Mouse (Mus musculus): Measurements from ENCODE around the gene Spns3.
A peak's percentile ranks its signal among the peaks of the same experiment; 100 is the strongest.

The Spns3 gene

DNA sequence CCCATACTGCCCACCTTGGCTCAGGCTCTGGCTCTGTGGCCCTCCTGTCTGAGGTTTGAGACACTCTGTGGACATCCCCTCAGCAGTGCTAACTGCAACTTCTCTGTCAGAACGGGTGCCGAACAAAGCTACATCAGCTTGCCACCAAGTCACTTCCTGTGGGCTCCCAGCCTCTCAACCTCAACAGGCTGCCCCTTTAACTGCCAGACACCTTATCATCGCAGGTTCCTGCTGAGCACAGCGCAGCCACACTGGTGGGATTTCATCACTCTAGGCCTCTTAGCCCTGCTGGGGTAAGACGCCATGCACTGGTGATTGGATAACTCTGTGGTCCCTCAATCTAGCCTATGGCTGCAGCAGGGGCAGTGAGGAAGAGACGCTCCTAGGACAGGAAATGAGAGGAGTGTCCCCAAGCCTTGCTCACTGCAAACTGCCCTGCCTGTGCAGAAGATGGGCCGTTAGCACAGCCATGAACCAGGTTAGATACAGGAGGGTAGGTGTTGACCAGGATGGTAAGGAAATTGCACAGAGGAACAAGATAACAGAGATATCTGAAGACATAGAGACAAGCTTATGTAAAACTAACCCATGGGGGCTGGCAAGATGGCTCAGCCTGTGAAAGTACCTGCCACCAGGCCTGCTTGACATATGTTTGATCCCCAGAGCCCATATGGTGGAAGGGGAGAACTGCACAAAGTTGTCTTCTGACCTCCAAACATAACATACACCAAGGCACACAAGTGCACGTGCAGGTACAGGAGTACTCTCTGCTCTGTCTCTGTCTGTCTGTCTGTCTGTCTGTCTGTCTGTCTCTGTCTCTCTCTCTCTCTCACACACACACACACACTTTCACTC is at the start of gene Spns3:
Gene Spns3, minus strand, starts transcription at position 373 of the 855 bp plus-strand sequence.
- DNase-seq (ENCODE audit: low spot score in 2 of 2), result no peak

DNA sequence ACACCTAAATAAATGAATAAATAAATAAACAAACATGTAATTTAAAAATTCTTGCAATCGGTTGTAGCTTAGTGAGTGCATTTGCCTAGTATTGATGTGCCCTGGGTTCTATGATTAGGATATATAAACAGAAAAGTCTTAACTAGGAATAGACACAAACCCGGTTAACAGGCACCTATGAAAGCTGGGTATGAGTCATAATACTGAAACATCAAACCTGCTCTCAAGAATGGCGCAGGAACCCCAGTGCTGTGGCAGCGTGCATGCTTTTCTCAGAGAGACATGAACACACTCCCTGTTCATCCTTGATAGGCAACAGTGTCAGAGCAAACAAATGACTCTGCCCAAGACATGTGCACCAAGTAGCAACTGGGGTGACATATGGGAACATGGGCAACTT is 47.5 kb upstream of the Spns3 start:
- DNase-seq (ENCODE audit: low spot score in 2 of 2), result no peak

DNA sequence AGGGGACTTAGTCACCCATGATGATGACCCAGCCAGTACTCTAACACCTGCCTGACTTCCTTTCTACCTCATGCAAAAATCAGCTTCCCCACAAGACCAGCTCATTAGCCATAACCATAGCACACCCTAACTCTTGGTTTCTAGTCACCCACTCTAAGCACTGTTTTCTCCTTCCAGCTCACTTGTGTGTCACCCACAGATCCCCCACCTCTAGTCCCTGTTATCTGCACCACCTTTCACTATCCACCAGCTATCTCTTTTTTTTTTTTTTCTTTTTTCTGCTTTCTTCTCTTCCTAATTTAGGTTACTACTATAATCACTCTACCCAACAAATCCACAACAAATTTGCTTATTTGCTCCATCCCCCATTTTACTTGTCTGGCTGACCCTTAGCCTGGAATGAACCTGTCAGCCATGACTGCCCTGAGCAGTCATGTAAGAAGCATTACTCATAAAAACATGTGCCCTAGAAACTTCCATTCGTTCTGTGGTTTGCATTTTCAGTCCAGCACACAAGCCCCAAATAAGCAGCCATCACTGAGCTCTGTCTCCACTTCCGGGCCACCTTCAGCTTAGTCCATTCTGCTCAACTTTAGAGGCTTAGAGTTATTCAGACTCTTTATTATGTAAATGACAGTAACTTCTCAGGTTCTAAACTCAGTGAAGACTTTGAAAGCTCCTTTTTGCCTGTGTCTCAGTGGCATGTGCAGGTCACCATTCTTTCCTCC is 44.9 kb upstream of the Spns3 start:
- no peak for DNase-seq (ENCODE audit: low spot score in 2 of 2)

DNA sequence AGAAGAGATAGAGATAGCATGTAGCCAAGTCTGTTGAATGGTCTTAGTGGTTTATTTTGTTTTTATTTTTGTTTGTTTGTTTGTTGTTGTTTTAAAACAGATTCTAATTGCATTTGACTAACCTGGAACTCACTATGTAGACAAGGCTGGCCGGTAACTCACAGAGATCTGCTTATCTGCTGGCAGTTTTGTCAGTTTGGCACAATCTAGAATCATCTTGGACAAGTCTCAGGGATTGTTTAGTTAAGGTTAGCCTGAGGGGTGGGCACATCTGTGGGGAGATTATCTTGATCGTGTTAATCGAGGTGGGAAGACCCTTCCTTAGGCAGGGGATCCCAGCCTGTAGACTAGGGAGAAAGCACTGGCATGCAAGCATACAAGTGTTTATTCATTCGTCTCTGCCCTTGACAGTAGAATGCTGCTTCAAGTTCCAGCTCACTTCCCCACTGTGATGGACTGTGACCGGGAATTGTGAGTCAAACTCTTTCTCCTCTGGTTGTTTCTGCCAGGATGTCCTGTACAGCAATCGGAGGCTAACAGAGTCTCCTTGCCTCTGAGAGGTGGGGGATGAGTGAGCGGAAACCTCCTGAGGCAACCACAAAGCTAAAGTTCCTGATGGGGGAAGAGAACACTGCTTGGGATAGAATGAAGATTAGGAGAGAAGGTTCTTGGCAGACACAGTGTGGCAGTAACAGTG is 37.4 kb upstream of the Spns3 start:
- no peak for DNase-seq (ENCODE audit: low spot score in 2 of 2)

DNA sequence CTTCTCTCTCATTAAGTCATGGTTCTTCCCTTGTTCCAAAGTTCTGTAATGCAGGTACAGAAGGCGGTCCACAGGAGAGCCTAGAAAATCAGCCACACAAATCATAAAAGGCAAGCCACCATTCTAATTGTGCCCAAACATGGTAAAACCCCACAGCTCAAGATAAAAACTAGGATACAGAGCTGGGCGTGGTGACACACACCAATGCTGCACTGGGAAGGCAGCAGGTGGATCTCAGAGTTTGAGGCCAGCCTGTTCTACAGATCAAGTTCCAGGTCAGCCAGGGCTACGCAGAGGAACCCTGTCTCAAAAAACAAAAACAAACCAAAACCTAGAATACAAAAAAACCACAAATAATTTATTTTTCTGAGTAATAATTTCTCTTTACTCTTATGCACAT is 36.3 kb upstream of the Spns3 start:
- DNase-seq (ENCODE audit: low spot score in 2 of 2), result no peak

DNA sequence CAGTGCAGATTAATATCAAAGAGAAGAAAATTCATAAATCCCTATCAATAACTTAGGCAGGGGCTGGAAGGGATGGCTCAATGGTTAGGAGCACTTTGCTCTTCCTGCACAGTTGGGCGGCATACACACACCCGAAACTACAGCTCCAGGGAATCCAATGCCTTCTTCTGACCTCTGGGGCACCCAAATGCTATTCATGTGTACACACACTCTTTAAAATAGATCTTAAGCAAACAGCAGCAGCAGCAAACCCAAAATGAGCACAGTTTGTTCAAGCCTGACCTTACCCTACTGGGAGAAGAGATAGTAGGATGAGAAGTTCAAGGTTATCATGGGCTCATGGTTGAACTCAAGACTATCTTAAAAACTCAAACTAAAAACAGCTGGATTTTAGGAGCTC is 32.8 kb upstream of the Spns3 start:
- DNase-seq (ENCODE audit: low spot score in 2 of 2), result no peak

DNA sequence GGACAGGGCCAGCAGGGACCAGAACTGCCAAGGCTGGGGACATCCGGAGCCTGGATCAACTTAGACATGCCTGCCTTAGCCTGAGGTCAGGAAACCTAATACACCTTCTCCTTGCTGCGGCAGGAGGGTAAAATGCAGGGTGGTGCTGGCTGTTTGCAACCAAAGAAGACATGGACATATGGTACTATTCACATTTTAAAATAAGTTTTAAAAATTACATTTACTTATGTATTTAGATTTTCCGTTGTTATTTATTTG is 32.1 kb upstream of the Spns3 start:
- no peak for DNase-seq (ENCODE audit: low spot score in 2 of 2)

DNA sequence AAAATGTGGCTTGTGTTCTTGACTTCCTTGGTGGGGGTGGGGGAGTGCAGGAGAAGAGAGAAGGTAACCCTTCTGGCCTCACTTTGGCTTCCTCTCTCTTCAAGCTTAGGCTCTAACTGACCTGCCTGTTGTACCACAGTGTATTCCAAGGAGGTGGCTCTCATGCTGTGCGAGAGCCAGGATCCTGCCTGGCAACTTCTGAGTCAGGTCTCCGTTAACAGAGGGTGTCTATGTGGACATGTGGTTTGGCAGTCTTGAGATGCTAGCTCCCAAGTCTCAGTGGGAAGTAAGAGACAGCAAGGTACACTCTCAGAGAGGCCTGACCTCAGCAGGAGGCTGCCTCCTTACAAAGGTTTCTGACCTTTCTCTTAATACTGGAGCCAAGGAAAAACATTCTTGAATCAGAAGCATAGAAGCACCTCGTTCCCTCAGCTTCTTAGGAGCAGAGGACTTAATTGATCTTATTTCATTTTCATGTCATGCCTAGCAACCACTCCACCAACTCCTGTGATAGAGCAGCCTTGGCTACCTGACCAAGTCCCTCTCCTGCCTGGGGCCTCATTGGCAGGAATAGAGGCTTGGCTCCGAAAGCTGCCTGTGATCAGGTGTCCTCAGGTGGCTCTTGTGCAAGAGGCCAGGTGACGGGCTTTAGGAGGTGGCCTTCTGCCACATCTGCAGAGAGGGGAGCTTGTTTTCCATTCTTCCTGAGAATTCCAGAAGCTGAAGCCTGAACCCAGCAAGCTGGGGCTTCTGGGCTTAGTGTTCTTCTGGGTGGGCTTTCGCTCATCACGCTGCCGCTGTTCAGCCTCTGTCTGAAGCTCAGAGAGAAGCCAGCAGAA is 31.5 kb upstream of the Spns3 start:
- DNase-seq (ENCODE audit: low spot score in 2 of 2), result no peak

DNA sequence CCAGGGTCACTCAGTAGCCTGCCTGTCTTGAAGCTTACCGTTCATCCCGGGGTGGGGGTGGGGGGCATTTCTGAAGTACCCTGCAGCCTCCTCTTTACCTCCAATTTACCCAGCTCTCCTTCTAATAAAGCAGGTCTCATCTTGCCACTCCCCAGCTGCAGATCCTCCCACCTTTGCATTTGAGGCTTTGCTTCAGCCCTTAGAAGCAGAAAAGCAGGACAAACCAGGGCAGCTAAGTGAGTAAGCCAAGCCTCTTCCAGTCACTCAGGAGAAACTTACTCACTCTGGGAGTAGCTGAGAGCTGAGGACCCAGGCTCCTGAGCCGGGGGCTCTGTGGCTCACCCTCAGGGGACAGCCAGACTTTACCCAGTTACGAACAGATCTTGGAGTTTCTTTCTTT is 28.2 kb upstream of the Spns3 start:
- DNase-seq (ENCODE audit: low spot score in 2 of 2), result no peak

DNA sequence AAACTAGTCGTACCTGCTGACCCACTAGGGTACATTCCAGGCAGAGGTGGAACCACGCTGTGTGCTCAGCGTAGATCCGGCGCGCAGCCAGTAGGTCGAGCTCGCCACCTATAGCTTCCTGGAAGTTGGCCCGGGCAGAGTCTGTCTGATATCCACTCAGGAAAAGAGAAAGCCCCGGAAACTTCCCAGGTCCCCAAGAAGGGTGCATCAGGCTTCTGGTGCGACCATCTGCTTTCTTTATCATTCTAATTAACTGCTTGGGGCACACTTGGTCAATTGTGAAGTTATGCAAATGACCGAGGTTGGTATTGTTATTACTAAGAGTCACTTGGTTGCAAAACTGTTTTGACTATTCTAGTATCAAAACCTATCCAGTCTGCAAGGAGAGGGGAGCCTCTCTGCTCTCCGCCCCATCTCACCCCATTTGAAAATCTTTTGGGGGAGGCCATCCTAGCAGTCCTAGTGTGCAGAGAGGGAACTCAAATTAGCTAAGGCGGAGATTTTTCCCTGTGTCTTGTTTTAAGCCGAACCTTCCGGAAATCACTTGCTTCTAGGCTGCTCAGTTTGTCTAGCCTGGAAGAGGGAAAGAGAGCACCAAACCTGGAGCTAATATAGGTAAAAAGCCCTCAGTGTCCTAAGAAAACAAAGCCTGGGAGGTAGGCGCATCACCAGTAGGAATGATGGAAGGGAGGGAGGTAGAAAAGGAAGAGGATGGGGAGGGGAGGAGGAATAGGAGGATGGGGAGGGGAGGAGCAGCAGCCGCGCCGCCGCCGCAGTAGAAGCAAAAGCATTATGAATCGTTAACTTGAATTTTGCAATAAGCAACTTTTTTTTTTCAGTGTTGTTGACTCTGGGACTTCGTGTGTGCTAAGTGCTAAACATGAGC is 26.4 kb upstream of the Spns3 start:
- no peak for DNase-seq (ENCODE audit: low spot score in 2 of 2)

DNA sequence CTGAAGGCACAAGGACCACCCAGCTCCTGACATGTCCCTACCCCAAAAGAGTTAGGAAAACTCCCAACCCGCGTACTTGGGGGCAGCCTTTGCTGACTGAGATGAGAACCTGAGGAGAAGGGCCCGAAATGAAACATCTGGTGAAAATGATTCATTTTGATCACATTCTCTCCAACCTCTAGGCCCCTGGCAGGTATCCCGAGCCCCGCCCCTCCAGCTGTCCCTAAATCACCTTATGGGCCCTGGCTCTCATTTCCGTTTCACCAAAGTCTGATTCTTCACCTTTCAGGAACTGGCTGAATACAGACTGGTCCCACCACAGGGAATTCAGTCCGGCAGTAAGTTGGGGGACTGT is 25.8 kb upstream of the Spns3 start:
- no peak for DNase-seq (ENCODE audit: low spot score in 2 of 2)

DNA sequence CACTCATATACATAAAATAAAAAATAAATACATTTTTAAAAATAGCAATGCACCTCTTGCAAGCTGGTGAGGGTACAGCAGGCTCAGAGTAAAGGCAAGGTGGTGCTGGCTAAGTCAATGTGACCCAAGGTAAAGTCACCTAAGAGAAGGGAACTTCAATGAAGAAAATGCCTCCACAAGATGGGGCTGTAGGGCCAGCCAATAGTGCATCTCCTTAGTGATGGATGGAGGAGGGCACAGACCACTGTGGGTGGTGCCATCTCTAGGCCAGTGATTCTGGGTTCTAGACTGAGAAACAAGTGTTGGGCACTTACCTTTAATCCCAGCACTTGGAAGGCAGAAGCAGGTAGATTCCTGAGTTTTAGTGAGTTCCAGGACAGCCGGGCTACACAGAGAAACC is 23.5 kb upstream of the Spns3 start:
- DNase-seq (ENCODE audit: low spot score in 2 of 2), result no peak

DNA sequence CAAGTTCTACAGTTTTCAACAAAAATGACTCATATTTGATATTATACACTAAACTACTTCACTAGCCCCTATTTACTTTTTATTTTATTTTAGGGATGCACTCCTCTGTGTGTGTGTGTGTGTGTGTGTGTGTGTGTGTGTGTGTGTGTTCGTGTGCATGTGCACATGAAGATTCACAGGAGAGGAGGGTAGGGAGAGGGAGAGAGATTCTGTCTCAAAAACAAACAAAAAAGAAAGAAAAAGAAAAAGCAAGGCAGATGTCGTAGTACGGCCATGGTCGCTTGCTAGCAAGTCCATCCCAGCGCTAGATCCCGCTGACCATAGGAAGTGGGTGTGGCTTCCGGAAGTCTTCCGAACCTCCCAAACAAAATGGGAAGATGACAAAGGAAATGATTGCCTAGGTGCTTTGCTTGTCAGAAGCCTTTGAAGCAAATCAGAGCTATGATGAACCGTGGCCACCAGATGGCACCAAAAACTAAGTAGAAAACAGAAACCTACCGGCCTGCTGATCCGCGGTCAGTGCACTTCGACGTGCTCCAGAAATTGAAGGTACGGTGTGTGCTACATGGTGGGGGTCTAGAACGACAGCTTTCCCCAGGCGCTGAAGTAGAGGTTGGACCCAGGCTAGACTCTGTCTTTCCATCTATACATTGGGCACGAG is 20.1 kb upstream of the Spns3 start:
- DNase-seq (ENCODE audit: low spot score in 2 of 2), result peak; percentile 62 to 77

DNA sequence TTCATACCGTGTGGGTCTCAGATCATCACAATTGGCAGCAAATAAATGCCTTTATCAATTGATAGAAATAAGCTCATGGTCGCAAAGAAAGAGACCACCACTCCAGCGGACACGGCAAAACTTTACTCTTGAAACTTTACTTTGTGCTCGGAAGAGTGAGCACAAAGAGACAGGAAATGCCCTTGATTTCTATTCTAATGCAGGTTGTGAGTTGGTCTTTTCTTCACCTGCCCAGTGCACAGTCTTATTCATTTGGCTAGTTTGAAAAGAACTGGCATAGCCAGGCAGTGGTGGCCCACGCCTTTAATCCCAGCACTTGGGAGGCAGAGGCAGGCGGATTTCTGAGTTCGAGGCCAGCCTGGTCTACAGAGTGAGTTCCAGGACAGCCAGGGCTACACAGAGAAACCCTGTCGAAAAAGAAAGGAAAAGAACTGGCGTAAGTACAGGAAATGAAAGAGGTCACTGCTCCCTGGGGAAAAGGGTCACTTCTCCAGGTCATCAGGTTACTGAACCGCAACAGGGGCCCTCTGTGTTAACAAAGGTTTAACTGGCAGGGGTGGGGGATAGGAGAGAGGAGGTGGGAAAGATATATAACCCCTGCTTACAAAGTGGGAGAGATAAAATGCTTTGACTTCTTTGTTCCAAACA is 19.5 kb upstream of the Spns3 start:
- DNase-seq (ENCODE audit: low spot score in 2 of 2), result no peak

DNA sequence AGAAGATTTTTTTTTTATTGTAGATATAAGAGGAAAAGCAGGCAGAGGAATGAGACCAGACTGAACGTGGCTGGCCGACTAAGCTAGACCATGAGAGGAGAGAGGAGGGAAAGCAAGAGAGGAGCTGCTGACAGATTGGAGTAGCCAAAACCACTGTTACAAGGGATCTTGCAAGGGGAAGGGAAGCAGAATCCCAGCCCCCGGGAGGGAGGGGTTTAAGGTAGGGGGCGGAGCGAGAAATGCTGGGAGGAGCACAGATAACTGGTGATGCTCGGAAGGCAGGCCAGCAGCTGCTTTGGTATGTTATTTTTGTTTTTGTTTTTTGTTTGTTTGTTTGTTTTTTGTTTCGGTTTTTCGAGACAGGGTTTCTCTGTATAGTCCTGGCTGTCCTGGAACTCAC is 18.7 kb upstream of the Spns3 start:
- DNase-seq (ENCODE audit: low spot score in 2 of 2), result no peak

DNA sequence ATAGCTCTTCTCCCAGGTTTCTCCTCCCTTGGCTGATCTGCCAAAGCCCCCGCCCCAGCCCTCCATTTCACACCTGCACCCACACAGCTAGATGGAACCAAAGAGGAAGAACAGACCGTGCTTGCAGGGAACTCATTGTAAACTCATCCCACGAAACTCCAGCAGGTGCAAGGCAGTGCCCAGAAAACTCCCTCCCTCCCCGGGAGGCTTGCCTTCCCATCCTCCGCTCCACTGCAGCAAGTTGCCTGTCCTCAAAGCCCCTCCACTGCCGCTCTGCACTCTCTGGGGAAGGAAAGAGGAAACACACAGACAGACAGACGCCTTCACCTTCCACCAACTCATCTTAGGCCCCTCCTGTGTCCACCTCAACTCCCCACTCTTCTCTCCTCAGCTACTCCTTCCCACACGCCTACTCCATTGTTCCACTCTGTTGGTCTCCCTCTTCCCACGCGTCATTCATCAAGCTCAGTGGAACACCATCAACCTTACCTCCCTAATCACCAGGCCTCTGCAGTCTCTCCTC is 16.6 kb upstream of the Spns3 start:
- no peak for DNase-seq (ENCODE audit: low spot score in 2 of 2)

DNA sequence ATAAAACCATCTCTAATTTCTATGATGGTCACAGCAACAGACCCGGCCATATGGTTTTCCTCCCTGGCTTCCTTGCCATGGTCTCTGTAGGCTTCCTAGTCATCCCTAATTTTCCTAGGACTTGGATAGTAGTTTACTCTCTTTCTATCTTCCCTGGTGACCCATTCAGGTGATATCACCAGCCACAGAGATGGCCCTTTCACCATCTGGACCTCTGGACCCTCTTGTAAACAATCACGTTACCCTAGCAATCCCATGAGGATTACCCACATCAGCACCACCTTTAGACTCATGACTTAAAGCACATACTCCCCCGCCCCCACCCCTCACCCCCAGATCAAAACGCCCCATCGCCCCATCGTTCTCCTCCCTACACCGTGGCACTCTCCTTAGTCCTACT is 16.0 kb upstream of the Spns3 start:
- no peak for DNase-seq (ENCODE audit: low spot score in 2 of 2)

DNA sequence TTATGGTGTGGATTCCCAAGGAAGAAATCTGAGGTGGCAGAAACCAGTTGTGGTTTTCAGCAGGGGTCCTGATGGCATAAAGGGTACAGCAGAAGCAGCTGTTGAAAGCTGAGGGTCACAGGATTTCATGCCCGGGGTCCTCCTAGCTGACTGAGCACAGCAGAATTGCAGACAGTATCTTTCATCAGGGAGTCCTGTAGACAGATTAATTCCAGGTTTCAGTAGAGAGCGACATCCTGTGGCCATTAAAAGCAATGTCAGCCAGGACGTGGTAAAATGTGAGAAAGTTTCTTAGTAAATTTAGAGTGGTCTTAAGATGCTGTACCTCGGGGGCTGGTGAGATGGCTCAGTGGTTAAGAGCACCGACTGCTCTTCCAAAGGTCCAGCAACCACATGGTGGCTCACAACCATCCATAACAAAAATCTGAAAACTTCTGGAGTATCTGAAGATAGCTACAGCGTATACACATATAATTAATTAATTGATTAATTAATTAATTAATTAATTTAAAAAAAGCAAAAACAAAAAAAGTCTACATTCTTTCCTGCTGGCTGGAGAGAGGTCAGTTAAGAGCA is 14.0 kb upstream of the Spns3 start:
- no peak for DNase-seq (ENCODE audit: low spot score in 2 of 2)

DNA sequence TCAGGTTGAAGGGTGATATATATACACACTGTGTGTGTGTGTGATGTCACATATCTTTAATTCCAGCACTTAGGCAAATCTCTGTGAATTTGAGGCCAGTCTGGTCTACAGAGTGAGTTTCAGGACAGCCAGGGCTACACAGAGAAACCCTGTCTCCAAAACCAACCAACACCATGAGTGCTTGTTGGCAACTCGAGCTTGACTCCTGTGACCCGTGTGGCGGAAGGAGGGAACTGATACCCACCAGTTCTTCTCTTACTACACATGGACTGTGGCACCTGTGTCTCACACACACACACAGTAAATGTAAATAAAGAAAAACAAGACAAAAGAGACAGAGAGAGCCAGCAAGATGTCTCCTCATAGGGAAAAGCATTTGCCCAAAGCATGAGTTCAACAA is 10.4 kb upstream of the Spns3 start:
- no peak for DNase-seq (ENCODE audit: low spot score in 2 of 2)

DNA sequence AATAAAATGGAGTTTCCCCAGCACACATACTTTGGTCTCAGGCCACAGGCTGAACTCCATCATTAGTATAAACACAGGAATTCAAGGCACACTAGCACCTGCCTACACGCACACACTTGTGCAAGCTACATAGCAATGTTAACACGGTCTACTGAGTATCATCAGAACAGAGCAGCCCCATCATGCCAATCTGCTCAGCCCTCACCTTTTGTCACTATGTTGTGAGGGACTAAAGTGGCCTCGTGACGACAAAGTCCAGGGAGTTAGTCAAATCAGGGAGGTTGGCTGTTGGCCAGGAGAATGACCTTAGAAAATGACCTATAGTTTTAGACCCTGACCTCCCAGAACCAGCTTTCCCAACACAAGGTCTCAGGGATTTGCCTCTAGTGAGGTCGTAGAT is 7.8 kb upstream of the Spns3 start:
- no peak for DNase-seq (ENCODE audit: low spot score in 2 of 2)

Data from urinary bladder, postnatal 4 days (tissue).